Mouse (Mus musculus): ENCODE results near the gene Morc3.

DNA sequence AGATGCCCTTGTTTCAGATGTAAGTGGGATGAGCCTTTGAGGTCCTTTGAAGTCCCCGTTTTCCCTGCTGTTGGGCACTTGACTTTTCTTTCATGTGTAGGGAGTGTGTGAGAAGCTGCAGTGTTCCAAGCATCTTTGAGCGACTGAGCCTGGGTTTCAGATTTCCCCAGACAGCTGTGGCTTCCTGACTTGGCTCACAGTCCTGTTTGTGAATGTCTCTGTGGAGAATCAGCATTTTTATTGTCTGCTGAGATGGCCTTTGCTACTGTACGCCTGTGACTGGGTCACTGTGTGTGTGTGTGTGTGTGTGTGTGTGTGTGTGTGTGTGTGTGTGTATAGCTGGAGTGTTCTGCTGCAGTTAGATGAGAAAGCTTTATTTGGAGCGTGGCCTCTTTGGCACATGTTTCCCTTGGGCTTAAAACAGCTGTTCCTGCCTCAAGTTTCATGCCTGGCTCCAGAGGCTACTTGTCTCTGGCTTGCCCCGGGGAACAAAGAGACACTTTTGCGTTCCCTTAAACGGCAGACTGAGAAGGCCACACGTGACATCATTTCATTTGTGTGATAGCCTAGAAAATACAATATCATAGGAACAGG lies 23.9 kb upstream of the Morc3 start:
- TF ChIP-seq EP300 (IDR thresholded peaks at IDR 0.05; ENCODE audit: low read depth): no peak
- TF ChIP-seq CTCF (IDR thresholded peaks at IDR 0.05; ENCODE audit: low read depth): no peak
